ENCODE assay signal across 16 mouse cellular contexts in the genomic region with DNA sequence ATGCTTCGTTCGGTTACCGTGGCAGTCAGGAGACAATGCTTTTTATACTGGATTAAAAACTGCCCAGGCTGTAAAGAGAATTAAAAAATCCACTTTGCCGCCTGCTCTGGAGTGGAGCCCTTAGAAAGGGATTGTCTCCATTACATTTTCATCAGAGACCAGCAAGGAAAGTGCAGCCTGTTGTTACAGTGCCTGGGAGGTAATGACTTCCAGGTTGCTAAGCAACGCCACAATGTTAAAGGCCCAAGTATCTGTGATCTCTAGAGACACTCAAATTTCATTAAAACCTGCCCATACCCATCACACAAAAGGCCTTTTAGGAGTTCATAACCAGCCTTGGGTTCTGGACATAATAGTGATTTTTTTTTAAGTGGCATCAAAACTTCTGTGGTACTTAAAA.
DNase-seq lines count a peak whose midpoint lies in the region; ATAC-seq and TF ChIP-seq lines count a peak whose summit lies in the region.
"Had no signal": no experiment of that assay in that cellular context is flagged by ENCODE, and none has a peak within 500 bp of the region (broad histone marks: within the 10 kb centered on the region; RNA-seq: fewer than 3 reads in every experiment).

No protein-coding gene starts in this region.

- no peaks in the 10 kb centered on the region for H3K36me3 ChIP-seq in midbrain, embryonic 11.5 days (ENCODE audit: control insufficient read depth, insufficient read depth, low read length)
- H3K36me3 ChIP-seq in midbrain, embryonic 10.5 days = no peaks in the 10 kb centered on the region
- no peaks in the 10 kb centered on the region for H3K36me3 ChIP-seq in limb, embryonic 14.5 days (ENCODE audit: control insufficient read depth, insufficient read depth, low read length)
- H3K36me3 ChIP-seq: G1E; heart, embryonic 12.5 days; liver, embryonic 12.5 days had no signal

- no peak overlapping the region for H3K4me2 ChIP-seq in midbrain, embryonic 11.5 days
- no peak overlapping the region for H3K4me2 ChIP-seq in limb, embryonic 14.5 days (replicated peaks; ENCODE audit: low read depth, low read length, severe bottlenecking)
- H3K4me2 ChIP-seq: heart, embryonic 12.5 days; liver, embryonic 12.5 days had no signal

- H3K9me3 ChIP-seq in midbrain, embryonic 11.5 days (ENCODE audit: control insufficient read depth, low read length) = no peaks in the 10 kb centered on the region
- H3K9me3 ChIP-seq in midbrain, embryonic 10.5 days (replicated peaks) = no peaks in the 10 kb centered on the region
- no peaks in the 10 kb centered on the region for H3K9me3 ChIP-seq in limb, embryonic 14.5 days (ENCODE audit: control insufficient read depth, low read length)
- H3K9me3 ChIP-seq: G1E; heart, embryonic 12.5 days; liver, embryonic 12.5 days had no signal

- H3K4me3 ChIP-seq in midbrain, embryonic 11.5 days (ENCODE audit: low read depth, low read length) = no peak overlapping the region
- no peak overlapping the region for H3K4me3 ChIP-seq in midbrain, embryonic 10.5 days
- no peak overlapping the region for H3K4me3 ChIP-seq in limb, embryonic 14.5 days (replicated peaks; ENCODE audit: low read length)
- H3K4me3 ChIP-seq: heart, embryonic 12.5 days; liver, embryonic 12.5 days; myocyte had no signal

- ATAC-seq in midbrain, embryonic 11.5 days (ENCODE audit: low FRiP score) = peak; percentile 57; the same call in 1 of the 2 replicates
- peak; percentile 72; the same call in 1 of the 2 replicates for ATAC-seq in limb, embryonic 14.5 days (ENCODE audit: low FRiP score, low read depth)
- ATAC-seq: liver, embryonic 12.5 days had no signal

- TF ChIP-seq POLR2A in limb, embryonic 14.5 days (IDR thresholded peaks at IDR 0.05; ENCODE audit: borderline replicate concordance, extremely low read depth, insufficient read depth, insufficient read length) = no peak

- peak; percentile 87 for DNase-seq in midbrain, embryonic 11.5 days (ENCODE audit: low spot score, missing footprints)
- DNase-seq in midbrain, embryonic 10.5 days (ENCODE audit: low spot score) = no peak
- DNase-seq in forelimb bud, embryonic 11.5 days (ENCODE audit: low read depth, low spot score) = peak; percentile 72
- DNase-seq in limb, embryonic 14.5 days (ENCODE audit: low spot score) = peak; percentile 65
- DNase-seq in cerebellum, adult 9-10 months = no peak
- no peak for DNase-seq in gastrocnemius, postnatal 10 days
- DNase-seq in adrenal gland, adult 8-10 months = no peak
- no peak for DNase-seq in frontal cortex, postnatal 36 days (ENCODE audit: low spot score in 2 of 2)
- DNase-seq: B cell, adult 2 months; lung, postnatal 14 days; thymus, adult 2 months had no signal

- peaks cover 15% of the 10 kb centered on the region for H3K4me1 ChIP-seq in midbrain, embryonic 11.5 days (ENCODE audit: control insufficient read depth, insufficient read depth, low read length)
- H3K4me1 ChIP-seq in midbrain, embryonic 10.5 days = peaks cover 45% of the 10 kb centered on the region
- peaks cover 17% of the 10 kb centered on the region for H3K4me1 ChIP-seq in limb, embryonic 14.5 days (ENCODE audit: control insufficient read depth, insufficient read depth, low read length)
- H3K4me1 ChIP-seq: heart, embryonic 12.5 days; liver, embryonic 12.5 days had no signal

- H3K9ac ChIP-seq in midbrain, embryonic 11.5 days (ENCODE audit: low read length) = no peak overlapping the region
- H3K9ac ChIP-seq in limb, embryonic 14.5 days (ENCODE audit: low read depth, low read length, severe bottlenecking) = no peak overlapping the region
- H3K9ac ChIP-seq: heart, embryonic 12.5 days; liver, embryonic 12.5 days had no signal

- no peaks in the 10 kb centered on the region for H3K27me3 ChIP-seq in midbrain, embryonic 11.5 days (ENCODE audit: control insufficient read depth, insufficient read depth, low read length)
- H3K27me3 ChIP-seq in midbrain, embryonic 10.5 days (ENCODE audit: low read depth, poor library complexity, severe bottlenecking) = no peaks in the 10 kb centered on the region
- no peaks in the 10 kb centered on the region for H3K27me3 ChIP-seq in limb, embryonic 14.5 days (ENCODE audit: control insufficient read depth, insufficient read depth, low read length)
- H3K27me3 ChIP-seq: heart, embryonic 12.5 days had no signal

- 35% methylated on average over 5 of the region's 5 CpGs for WGBS in midbrain, embryonic 11.5 days
- WGBS in midbrain, embryonic 10.5 days = 44% methylated on average over 5 of the region's 5 CpGs
- WGBS in limb, embryonic 14.5 days = 22% methylated on average over 5 of the region's 5 CpGs

- H3K27ac ChIP-seq in midbrain, embryonic 11.5 days (ENCODE audit: low read depth, low read length) = no peak overlapping the region
- H3K27ac ChIP-seq in midbrain, embryonic 10.5 days (replicated peaks) = no peak overlapping the region
- no peak overlapping the region for H3K27ac ChIP-seq in limb, embryonic 14.5 days (replicated peaks; ENCODE audit: low read depth, low read length)
- H3K27ac ChIP-seq: kidney, postnatal 0 days; liver, embryonic 12.5 days had no signal

Comparison
In these comparisons a context has a peak if more than half of its experiments do, and no peak if none do; other contexts are left out.
1. DNase-seq: peak in midbrain, embryonic 11.5 days (single experiment), forelimb bud, embryonic 11.5 days (single experiment) and limb, embryonic 14.5 days (single experiment); none in midbrain, embryonic 10.5 days (single experiment), cerebellum, adult 9-10 months (single experiment), gastrocnemius, postnatal 10 days (single experiment), adrenal gland, adult 8-10 months (single experiment) and frontal cortex, postnatal 36 days (0 of 2).